Mouse (Mus musculus): Measurements from ENCODE around the gene Top2b.
A peak's percentile ranks its signal among the peaks of the same experiment; 100 is the strongest.

Top2b gene

DNA sequence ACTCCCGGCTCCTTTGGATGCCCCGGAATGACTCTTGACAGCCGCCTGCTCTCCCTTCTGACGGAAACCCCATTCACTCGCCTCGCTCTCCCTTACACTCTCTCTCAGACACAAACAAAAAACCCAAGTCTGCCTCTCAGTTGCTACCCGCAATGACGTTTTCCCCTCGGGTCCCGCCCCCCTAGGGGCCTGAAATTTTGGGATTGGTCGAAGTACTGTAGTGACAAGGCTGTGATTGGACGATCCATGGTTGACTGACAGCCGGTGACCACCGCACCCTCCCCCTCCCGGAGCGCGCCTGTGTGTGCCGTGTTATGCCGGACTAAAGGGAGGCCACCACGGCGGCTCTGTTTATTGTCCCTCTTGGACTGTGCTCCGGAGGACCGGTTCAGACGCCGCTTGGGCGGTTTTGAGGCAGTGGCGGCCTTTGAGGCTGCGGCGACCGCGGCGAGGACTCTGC lies at the start of gene Top2b:
Top2b (plus strand) TSS at position 302 of the 460 bp plus-strand sequence.
- peak; percentile 98 for DNase-seq

DNA sequence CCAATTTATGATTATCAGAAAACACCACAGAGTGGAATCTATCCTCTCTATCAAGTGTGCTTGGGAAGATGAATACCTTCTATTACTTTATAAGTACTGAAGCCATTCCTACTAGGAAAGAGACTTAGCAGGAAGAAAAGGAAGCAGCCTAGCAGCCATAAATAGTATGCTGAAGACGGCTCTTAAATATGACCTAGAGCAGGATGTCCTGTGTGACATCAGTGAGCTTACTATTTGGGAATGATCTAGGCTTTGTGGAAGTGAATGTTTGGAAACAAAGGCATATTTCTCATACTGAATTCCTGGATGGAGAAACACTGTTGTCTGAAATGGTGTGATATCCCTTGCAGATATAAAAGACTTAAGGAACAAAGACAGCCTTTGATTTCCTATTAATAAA lies 48.3 kb upstream of the Top2b start:
- no peak for DNase-seq

DNA sequence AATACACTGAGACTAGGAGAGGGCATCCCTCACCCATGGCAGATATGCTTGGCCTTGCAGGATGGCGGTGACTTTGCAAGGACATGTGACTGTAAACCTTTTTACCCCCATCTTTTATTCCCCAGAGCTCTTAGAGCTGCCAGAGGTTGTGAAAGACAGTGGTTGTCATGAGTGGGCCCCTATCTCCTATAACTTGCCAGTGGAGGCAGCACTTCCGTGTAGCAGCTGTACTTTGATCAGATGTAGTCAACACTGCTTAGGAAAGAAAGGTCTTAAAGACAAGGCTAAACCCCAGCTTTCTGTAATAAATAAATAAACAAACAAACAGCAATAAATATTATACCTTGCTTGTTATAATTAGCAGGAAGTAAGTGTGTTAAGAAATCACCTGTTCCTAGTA lies 45.2 kb upstream of the Top2b start:
- DNase-seq, result no peak

DNA sequence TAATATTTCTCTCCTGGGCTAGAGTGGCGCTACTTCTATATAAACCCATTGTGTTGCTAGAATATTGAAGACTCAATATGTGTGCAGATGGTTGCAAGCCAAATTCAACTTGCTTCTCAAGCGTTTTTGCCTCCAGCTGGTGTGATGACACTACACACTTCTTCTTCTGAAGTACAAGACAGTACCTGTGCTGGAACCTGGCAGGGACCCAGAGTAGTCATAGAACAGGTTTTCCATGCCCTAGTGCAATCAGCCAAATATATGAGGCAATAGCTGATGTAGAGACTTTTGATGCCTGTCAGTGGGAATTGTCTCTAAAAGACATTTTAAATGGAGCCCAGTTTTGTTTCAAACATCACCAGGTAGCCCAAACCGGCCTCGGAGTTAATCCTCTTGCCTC lies 40.6 kb upstream of the Top2b start:
- no peak for DNase-seq

DNA sequence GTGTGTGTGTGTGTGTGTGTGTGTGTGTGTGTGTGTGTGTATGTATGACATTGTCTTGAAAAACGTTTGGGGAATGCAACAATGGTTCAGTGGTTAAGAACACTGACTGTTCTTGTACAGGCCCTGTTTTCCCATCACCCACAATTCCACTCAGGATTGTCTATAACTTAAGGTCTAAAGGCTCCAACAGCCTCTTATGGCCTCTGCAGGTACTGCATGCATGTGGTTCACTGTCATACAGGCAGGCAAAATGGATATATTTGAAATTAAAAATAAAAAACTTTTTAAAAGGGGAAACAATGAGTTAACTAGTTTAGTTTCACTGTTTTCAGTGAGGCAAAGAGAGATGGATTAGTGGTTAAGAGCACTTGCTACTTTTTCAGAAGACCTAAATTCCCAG lies 39.8 kb upstream of the Top2b start:
- DNase-seq, result no peak

DNA sequence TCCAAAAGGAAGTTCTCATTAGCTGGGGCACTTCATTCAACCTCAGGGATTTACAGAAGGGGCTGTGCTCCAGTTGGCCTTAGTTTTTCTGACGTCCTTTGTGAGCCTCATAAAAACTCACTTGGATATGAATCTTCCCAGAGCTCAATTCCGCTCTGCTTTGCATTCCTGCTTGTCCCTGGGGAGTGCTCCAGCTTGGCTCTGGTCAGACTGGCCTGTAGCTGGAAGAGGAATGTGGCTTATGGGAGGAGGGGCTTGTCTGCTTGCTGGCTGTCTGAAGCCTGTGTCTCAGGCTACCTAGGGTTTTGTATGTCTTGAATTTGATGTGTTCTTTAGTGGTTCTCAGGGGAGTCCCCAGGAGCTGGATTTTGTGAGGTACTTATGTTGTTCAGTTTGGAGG lies 36.4 kb upstream of the Top2b start:
- no peak for DNase-seq

DNA sequence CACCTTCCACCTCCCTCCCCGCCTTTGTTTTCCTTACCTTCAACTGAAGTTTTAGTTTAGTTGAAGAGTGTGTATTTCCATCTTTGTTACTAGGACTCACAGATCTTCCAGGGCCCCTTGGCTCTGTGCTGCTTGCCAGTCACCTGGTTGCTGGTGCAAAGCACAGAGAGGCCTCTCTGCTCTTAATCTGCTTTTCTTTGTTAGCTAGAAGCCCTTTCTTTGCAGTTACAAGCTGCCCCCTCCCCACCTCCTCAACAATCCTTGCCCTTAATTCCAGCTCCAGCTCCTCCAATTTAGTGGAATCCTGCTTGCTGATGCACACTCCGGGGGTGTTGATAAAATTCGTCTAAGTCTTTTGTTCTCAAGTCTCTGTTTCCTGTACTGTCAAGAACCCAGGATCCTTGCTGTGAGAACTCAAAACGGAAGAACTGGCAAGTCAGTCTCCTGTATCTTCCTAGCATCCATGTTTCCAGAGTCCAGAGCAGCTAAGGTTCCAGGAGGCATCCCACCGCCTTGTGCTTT lies 36.0 kb upstream of the Top2b start:
- no peak for DNase-seq

DNA sequence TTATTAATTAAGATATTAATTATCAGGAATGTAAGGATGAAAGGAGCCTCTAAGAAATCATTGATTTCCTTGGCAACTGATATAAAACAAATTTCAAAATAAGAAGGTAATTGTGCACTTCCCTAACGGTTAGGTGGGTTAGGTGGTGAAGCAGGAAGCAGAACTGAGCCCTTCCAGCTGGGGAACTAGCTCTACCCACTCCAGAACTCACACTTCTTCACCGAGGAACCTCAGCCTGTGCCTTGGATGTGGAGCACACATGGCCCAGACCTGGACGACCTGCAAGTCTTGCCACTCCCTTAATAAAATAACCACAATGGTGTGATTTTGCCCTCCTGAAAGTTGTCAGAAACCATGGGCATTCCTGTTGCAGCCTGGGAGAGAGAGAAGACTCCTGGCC lies 35.2 kb upstream of the Top2b start:
- DNase-seq, result no peak

DNA sequence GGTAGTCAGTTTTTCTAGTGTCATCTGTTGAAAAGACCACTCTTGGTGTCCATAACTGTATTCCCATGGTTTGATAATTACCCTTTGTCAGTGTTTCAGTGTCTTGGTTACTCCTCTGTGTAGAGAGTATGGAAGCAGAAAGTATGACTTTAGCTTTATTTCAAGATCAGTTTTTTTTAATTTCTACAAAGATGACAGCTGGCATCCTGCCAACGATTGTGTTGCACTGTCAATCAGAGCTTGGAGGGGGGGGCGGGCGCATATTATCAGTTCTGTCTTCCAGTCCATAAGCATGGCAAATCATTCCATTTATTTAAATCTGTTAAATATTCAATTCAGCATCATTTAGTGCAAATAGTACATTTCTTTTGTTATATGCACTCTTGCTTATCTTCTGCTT lies 30.7 kb upstream of the Top2b start:
- no peak for DNase-seq

DNA sequence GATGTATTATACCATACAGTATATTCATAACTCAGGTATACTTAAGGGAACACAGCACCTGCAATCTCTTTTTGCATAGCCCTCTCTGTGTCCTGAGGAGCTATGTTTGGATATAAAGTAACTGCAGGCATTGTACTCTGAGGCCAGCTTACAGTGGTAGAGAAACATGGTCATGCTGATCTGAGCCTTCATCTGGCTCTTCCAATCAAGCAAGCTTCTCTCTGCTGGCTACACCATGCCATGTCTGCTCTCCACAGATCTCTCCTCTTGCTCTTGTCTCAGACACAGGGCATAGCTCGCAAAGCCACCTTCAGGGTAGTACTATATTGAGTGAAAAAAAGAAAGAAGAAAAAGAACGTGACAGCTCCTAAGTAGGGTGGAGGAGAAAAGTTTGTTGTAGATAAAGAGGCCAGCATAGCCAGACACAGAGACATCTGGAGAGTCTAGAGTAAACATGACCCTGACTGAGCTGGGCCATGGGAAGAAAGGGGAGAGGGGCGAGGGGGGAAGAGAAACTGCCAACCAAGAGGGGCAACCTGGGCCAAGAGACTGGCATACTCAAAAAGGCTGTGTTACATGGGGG lies 29.1 kb upstream of the Top2b start:
- no peak for DNase-seq

DNA sequence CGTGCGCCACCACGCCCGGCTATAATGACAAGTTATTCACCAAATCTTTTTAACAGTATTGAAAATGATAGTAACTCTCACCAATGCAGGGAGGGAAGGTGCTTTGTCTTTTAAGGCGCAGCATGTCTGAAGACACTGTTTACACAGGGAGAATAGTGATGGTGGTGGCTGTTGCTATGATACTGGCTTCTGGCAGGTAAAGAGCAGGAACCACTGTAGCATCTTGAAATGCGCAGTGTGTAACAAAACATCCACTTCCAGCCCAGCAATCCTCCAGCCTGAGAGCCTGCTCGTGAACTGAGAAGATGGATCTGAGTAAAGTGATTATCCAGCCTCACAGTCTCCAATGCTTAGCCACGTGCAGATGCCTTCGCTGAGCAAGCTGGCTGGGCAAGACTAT lies 17.5 kb upstream of the Top2b start:
- no peak for DNase-seq

DNA sequence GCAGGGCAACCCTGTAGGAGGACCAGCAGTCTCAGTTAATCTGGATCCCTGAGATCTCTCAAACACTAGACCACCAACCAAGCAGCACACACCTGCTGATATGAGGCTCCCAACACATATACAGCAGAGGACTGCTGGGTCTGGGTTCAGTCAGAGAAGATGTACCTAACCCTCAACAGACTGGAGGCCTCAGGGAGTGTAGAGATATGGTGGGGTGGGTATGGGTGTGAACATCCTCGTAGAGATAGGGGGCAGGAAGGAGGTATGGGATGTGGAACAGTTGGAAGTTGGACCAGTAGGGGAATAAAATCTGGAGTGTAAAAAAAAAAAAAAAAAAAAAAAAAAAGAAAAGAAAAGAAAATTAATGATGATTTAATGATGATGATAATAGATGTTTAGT lies 5.3 kb upstream of the Top2b start:
- no peak for DNase-seq

DNA sequence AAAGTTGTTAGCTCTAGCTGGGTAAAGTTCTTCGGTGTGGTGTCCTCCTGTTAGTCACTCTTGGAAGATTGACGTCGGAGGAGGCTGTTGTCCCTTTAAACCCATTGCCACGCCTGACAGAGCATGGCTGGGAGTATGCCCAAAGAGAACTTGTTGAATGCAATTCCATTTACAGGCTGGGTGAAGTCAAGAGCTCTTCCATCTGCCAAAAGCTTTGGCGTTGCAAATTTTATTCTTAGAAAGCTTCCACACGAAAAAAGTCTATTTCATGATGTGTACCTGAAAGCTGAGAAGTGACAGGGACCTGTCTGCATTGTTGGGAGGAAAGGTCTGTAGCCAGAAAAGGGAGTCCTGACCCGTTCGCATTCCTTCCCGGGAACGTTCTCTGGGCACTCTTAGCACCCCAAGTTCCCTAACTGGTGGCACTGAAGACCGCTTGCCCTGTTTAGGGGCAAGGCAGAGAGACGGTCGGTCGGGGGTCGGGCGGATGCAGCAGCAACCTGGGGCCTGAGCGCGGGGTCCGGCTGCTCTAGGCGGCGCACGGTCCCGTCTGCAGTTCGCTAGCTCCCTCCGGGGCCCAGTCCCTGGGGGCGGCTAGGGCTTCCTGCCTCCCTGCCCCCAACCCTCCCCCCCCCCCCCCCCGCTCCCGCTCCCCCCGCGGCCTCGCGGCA lies 683 bp upstream of the Top2b start:
- peak; percentile 67 for DNase-seq

DNA sequence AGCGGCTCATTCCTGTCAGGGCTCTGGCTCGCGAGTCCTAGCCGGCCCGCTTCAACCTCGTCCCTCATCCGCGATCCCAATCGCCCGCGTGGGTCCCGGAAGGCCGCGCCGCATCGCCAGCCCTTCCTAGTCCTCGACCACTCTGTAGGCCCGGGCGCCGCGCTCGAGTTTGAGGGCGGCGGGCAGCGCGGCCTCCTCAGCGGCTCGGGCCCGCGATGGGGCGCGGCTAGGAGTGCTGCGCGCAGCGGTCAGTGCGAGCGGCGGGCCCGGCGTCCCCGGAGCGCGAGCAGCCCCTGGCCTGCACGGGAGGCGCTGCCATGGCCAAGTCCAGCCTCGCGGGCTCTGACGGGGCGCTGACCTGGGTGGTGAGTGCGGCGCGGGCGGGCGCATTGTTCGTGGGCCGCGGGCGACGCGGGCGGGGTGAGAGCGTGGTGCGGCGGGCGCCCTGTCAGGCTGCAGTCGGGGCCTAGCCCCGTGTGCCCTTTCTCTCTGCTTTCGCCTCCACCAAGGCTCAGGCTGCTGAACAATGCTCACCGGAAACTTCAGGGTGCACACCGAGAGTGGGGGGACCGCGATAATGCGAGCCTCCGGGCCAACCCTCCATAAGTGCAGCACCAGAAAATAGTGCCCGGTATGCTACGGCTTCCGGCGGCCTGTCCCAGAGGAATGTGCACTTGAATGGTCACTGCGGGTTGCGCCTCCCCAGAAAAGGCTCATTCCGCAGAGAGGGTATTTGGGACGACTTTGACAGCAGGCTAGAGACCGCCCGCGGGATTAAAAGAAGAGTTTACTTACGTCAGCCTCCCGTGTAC lies 589 bp downstream of the Top2b start:
- peak; percentile 76 for DNase-seq

DNA sequence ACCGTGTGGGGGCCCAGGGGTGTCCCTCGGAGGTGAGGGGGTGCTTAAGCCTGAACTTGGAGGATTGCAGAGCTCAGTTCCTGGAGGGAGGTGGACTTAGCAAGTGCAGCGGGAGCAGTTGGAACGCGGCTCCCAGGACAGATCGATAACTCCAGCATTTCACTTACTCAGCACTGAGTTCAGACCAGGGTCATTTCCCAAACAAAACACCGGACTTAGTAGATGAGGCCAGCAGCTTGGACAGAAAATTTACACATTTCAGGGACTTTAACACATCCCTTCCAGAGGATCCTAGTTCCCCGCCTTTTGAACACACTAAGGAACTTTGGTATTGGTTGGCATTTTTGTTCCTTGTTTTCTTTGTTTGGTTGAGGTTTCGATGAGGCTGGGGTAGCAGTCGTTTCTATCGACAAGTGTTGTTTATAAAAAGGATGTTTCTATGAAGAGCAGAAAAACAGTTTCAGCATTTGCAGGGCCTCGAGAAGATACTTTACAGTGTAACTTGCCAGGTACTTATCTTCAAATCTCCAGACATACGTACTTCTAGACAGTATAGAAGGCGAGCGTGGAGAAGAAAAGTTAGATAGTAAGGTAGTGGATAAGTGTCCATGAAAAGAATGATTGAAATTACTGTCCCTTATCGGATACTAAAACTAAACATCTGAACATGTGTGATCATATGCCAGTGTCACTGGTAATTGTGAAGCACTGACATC lies 1.4 kb downstream of the Top2b start:
- DNase-seq, result no peak

DNA sequence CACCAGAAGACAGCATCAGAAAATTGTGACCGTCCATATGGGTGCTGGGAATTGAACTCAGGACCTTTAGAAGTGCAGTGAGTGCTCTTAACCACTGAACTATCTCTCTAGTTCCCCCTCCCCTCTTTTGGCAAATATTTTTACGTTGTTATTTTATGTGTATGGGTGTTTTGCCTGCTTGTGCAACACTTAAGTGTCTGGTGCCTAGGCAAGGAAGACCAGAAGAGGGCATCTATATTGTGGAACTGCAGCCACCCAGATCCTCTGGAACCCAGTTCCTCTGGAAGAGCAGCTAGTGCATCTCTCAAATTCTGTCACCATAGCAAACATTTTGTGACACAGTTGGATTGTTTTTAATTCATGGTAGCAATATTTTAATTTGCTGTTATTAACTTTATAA lies 2.0 kb downstream of the Top2b start:
- no peak for DNase-seq

DNA sequence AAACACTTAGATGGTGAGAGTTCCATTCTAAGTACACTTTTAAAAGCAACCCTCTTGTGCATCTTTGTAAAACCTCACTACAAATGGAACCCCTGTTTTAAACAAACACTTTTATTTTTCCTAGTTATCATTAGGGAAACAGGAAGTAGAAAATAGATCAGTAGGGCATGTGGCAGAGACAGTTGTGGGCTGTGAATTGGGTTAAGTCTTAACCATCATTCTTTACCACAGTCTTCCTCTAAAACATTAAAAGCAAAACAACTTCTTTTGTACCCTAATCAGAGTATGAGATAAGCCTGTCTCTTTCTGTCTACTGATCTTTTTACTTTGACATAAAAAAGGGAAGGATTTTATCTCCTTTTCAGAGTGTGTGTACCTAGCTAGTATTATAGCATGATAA lies 7.8 kb downstream of the Top2b start:
- no peak for DNase-seq

DNA sequence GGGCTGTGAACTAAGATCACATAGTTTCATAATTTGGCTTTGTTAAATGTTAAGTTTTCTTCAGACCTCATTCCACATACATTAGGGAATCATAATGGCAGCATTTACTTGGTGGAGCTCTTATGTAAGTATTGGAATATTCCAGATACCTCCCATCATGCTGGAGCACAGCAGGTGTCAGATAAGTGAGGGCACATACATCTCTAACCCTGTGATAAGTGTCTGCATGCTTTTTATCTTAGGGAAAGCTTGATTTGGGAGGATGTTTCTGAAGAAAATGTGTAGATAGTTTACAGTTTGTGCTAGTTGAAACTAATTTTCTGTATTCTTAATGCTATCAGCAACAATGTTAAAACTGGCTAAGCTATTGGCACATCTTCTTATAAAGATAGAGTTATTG lies 8.2 kb downstream of the Top2b start:
- DNase-seq, result no peak

DNA sequence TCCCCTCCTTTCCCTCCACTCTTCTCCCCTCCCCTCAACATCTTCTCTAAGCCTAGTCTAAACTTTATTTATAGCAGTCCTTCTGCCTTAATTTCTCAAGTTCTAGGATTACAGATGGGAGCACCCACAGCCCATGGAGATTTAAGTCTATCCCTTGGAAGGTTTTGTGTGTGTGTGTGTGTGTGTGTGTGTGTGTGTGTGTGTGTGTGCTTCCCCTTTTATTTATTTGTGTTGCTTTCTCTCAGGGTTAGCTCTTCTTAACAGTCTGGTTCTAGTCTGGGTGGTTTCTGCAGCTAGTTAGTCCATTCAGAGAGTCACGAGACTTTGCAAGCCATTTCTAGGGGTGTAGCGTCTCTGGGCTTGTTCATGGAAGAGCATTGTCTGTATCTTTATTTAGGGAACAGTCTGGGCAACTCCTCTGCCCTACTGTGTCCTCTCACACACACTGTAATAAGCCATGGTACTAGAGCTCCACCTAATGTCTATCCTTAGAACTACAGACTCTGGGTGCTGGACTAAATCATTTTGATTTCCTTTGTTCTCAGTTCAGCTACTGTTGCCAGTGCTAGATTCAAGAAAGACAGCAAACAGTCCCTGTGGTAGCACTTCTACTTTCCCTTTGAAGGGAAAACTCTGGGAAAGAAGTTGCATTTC lies 15.1 kb downstream of the Top2b start:
- DNase-seq, result peak; percentile 37

DNA sequence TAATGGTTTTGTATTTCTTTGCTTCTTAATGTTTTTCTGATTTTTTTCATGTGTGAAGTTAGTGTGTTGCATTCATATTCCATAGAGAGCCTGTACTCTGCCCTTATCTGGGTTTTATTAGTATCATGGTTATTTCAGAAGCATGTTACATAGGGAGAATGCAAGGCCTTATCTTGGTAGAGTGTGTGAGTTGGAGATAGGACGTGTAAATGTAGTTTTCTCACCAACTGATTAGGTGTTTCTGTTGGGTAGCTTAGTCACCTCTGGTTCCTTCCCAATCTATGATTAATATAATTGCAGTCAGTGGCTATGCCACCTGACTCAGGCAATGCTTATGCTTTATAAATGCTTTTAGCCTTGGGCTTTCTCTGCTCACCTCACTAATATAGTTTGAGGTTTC lies 19.8 kb downstream of the Top2b start:
- DNase-seq, result no peak

DNA sequence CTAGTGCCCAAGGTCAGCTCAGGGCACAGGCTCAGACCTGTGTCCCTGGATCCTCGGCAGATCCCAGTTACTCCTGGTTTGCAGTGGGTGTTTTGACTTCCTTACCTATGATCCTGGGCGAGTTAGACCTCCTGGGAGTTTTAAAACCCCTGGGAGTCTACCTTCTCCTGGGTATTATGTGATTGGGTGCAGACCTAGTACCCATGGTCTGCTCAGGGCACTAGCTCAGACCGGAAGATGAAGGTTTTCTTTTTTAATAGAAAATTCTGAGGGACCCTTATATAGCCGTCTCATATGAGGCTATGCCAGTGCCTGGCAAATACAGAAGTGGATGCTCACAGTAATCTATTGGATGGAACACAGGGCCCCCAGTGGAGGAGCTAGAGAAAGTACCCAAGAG lies 40.2 kb downstream of the Top2b start:
- DNase-seq, result no peak

DNA sequence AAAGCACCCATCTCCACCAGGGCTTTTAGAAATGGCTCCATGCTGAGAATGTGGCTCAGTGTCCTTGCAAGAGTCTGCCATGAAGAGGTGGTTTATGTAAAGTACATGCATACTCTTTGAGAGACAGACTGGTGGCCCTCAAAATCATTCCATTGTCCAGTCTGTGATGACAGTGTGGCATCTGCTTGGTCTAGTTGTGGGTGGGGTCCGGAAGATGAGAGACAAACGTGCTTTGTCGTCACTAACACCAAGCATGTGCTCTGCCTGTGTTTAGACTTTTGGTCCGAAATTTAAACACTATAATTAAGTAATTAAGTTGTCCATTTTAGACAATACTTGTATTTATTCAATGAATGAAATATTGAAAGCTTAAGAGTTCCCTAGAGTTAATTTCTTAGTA lies 49.2 kb downstream of the Top2b start:
- DNase-seq, result no peak

DNA sequence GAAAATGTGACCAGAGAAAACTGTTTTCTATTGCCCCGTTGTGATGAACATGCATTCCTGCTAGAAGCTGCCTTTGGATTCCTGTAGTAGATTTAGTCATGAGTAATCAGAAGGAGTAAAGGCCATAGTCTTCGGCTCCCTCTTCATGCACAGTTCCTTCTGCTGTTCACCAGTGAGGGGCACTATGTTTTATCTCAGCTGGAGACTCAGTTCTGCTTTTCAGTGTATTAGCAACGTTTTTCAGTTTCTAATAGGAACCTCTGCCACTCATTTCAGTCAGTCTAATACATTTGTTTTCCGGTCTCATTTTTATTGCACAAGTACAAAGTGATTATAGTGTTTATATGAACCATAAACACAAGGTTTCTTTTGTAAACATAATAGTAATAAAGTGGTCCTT lies 62.6 kb downstream of the Top2b start:
- DNase-seq, result no peak
